Mouse (Mus musculus) embryonic facial prominence, embryonic 14.5 days (tissue): ENCODE results near the gene Atraid. TPM values are rescaled to one million over a fixed set of nuclear protein-coding genes. Genes with fewer than 3 reads are reported as not detected.

ENCODE experiments used
- ATAC-seq: fragments of 200-750 bp; cut with Nextera tagmentation; 2 replicates; pipeline ENCODE4 v1.8.0; 2017; ENCODE audit warnings: low read depth, moderate number of reproducible peaks, moderate TSS enrichment
- DNase-seq: peaks from one replicate; pipeline ENCODE4 v3.0.0-alpha.2; 2015; ENCODE audit warnings: low spot score
- H3K27ac ChIP-seq: fragments of 300-500 bp; sonication (generic); replicated peaks from 2 replicates; pipeline ENCODE4 v1.5.1; 2014; ENCODE audit warnings: low read depth, mild to moderate bottlenecking, low read length, moderate library complexity
- H3K27me3 ChIP-seq: fragments of 300-500 bp; sonication (generic); replicated peaks from 2 replicates; pipeline ENCODE4 v1.6.1; 2014; ENCODE audit warnings: low read length; ENCODE audit not compliant: control insufficient read depth, insufficient read depth
- H3K36me3 ChIP-seq: fragments of 300-500 bp; sonication (generic); 2 replicates; pipeline ENCODE4 v1.6.1; 2014; ENCODE audit warnings: low read length, mixed read lengths; ENCODE audit not compliant: control insufficient read depth, insufficient read depth
- H3K4me1 ChIP-seq: fragments of 300-500 bp; sonication (generic); 2 replicates; pipeline ENCODE4 v1.6.1; 2014; ENCODE audit warnings: antibody characterized with exemption, low read length; ENCODE audit not compliant: control insufficient read depth, insufficient read depth
- H3K4me2 ChIP-seq: fragments of 300-500 bp; sonication (generic); 2 replicates; pipeline ENCODE4 v1.6.1; 2014; ENCODE audit warnings: low read depth, mild to moderate bottlenecking, low read length, moderate library complexity, mixed read lengths
- H3K4me3 ChIP-seq: fragments of 300-500 bp; sonication (generic); 2 replicates; pipeline ENCODE4 v1.5.1; 2014; ENCODE audit warnings: low read depth, mild to moderate bottlenecking, low read length
- H3K9ac ChIP-seq: fragments of 300-500 bp; sonication (generic); 2 replicates; pipeline ENCODE4 v1.6.1; 2014; ENCODE audit warnings: low read depth, mild to moderate bottlenecking, low read length, moderate library complexity, mixed read lengths
- H3K9me3 ChIP-seq: fragments of 300-500 bp; sonication (generic); 2 replicates; pipeline ENCODE4 v1.6.1; 2016; ENCODE audit warnings: low read length; ENCODE audit not compliant: control insufficient read depth
- WGBS: fragments of 180-500 bp; shearing (Covaris S2); extraction: QIAGEN DNeasy Blood & Tissue Kit; methylation state at CpG from one replicate; pipeline ENCODE4 v1.1.7; 2014; 5-methylcytosine and 5-hydroxymethylcytosine counted together
- polyA plus RNA-seq: library from polyadenylated mRNA; unstranded; fragments of >200 nt; fragmentation: Nextera tagmentation; extraction: Ambion mirVana; gene quantifications from 2 replicates; pipeline ENCODE4 v1.2.1, GENCODE M21; 2014

Gene Atraid
- polyA plus RNA-seq, 1 experiment from 2014 or later: 195 TPM

GRCm38 (mm10) chr5:31083949-31084348, 35.8 kb downstream of the Atraid start:
- Histone ChIP-seq H3K4me1 (no peaks in the 10 kb centered on the region), H3K4me2 (no peak overlapping the region), H3K27ac (no peak overlapping the region), H3K9me3 (no peaks in the 10 kb centered on the region), H3K27me3 (peaks cover 21% of the 10 kb centered on the region), H3K9ac (no peak overlapping the region), H3K4me3 (no peak overlapping the region), H3K36me3 (peaks cover 3% of the 10 kb centered on the region)
- no peak for ATAC-seq
- WGBS: 10% methylated on average over 6 of the region's 8 CpGs
- no peak for DNase-seq

- Histone ChIP-seq H3K4me3 (no peak overlapping the region), H3K27me3 (peaks cover 48% of the 10 kb centered on the region), H3K9ac (no peak overlapping the region), H3K4me1 (no peaks in the 10 kb centered on the region), H3K27ac (no peak overlapping the region), H3K4me2 (no peak overlapping the region), H3K36me3 (no peaks in the 10 kb centered on the region), H3K9me3 (no peaks in the 10 kb centered on the region)
- DNase-seq: no peak
- ATAC-seq: no peak
- WGBS: 26% methylated on average over 7 of the region's 7 CpGs
Observed at GRCm38 (mm10) chr5:31086606-31087005, 38.5 kb downstream of the Atraid start.

- Histone ChIP-seq H3K9ac (no peak overlapping the region), H3K4me2 (no peak overlapping the region), H3K4me3 (no peak overlapping the region), H3K9me3 (no peaks in the 10 kb centered on the region), H3K27ac (no peak overlapping the region), H3K36me3 (no peaks in the 10 kb centered on the region), H3K27me3 (peaks cover 53% of the 10 kb centered on the region), H3K4me1 (no peaks in the 10 kb centered on the region)
- no peak for ATAC-seq
- no peak for DNase-seq
- WGBS: 59% methylated on average over 2 of the region's 2 CpGs
Observed at GRCm38 (mm10) chr5:31087131-31087530, 39.0 kb downstream of the Atraid start.

- Histone ChIP-seq H3K36me3 (no peaks in the 10 kb centered on the region), H3K9ac (peak overlapping the region; percentile 51)
Observed at GRCm38 (mm10) chr5:31092231-31092975, 44.3 kb downstream of the Atraid start.

GRCm38 (mm10) chr5:31093151-31094041, 45.3 kb downstream of the Atraid start:
- Histone ChIP-seq H3K27ac (no peak overlapping the region), H3K9me3 (no peaks in the 10 kb centered on the region), H3K27me3 (peaks cover 99% of the 10 kb centered on the region), H3K4me3 (peak overlapping the region; percentile 46), H3K4me1 (peaks cover 18% of the 10 kb centered on the region), H3K4me2 (peak overlapping the region; percentile 64), H3K9ac (peak overlapping the region; percentile 51), H3K36me3 (no peaks in the 10 kb centered on the region)
- WGBS: under 1% methylated on average over 35 of the region's 54 CpGs
- peak; percentile 50 for DNase-seq
- ATAC-seq: peak; percentile 60

More at GRCm38 (mm10) chr5:31092231-31092975, 44.3 kb downstream of the Atraid start:
- H3K4me3 ChIP-seq: peak overlapping the region; percentile 46
- H3K4me2 ChIP-seq: peak overlapping the region; percentile 64
- no peak for DNase-seq
- WGBS: 8% methylated on average over 13 of the region's 53 CpGs
- no peak for ATAC-seq
- H3K27ac ChIP-seq: no peak overlapping the region
- no peaks in the 10 kb centered on the region for H3K9me3 ChIP-seq
- peaks cover 94% of the 10 kb centered on the region for H3K27me3 ChIP-seq
- peaks cover 18% of the 10 kb centered on the region for H3K4me1 ChIP-seq

- ATAC-seq (no peak), DNase-seq (no peak)
- no peak overlapping the region for H3K9ac ChIP-seq
- no peaks in the 10 kb centered on the region for H3K36me3 ChIP-seq
- 3% methylated on average over 29 of the region's 29 CpGs for WGBS
- peaks cover 95% of the 10 kb centered on the region for H3K27me3 ChIP-seq
- H3K4me2 ChIP-seq: peak overlapping the region; percentile 64
- peak overlapping the region; percentile 28 for H3K4me3 ChIP-seq
- H3K9me3 ChIP-seq: no peaks in the 10 kb centered on the region
- peaks cover 18% of the 10 kb centered on the region for H3K4me1 ChIP-seq
- H3K27ac ChIP-seq: no peak overlapping the region
Observed at GRCm38 (mm10) chr5:31094100-31094798, 46.1 kb downstream of the Atraid start.

- peak; percentile 42; the same call in 1 of the 2 replicates for ATAC-seq
Observed at GRCm38 (mm10) chr5:31094799-31095691, 46.9 kb downstream of the Atraid start.

More at GRCm38 (mm10) chr5:31094799-31095691, 46.9 kb downstream of the Atraid start:
- H3K36me3 ChIP-seq: no peaks in the 10 kb centered on the region
- peak; percentile 30 for DNase-seq
- under 1% methylated on average over 56 of the region's 59 CpGs for WGBS
- H3K27me3 ChIP-seq: peaks cover 87% of the 10 kb centered on the region
- H3K27ac ChIP-seq: no peak overlapping the region
- H3K4me2 ChIP-seq: peak overlapping the region; percentile 64
- H3K4me3 ChIP-seq: peak overlapping the region; percentile 28
- no peaks in the 10 kb centered on the region for H3K9me3 ChIP-seq
- H3K4me1 ChIP-seq: peaks cover 18% of the 10 kb centered on the region
- H3K9ac ChIP-seq: no peak overlapping the region
